Mouse (Mus musculus): Measurements from ENCODE around the gene Tmem161a. TPM values are rescaled to one million over a fixed set of nuclear protein-coding genes. Genes with fewer than 3 reads are reported as not detected.

The Tmem161a gene
- total RNA-seq, 2 experiments from 2014 or later = 46.4 to 59.0 TPM

DNA sequence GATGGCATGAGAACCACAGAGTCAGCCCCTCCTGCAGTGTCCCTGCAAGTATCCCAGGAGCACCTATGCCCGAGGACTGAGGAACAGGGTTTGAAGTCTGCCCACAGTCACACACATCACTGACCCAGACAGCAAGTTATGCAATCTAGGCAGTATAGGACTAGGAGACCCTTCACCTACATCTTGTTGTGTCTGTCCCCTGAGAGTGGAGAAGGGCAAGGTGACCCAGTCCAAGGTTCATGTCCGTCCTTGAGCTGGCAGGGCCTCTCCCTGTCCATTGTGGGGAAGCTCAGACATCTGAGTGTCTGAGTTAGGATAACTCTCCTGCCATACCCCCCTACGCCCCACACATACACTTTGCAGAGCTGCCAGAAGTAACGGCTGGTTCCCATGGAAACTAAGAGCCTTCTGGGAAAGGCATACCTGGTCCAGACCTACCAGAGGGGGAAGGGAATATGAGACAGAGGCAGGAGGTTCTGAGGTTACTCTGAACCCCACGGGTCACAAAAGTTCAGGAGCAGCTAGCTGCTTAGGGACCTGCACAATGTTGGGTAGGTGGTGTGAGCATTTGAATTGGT, 47.0 kb downstream of the Tmem161a start:
- DNase-seq (ENCODE audit: low spot score in 2 of 2) = no peak
- TF ChIP-seq CTCF (conservative IDR thresholded peaks at IDR 0.05) = no peak
- H3K27ac ChIP-seq = no peak overlapping the region
- no peak overlapping the region for H3K4me3 ChIP-seq

DNA sequence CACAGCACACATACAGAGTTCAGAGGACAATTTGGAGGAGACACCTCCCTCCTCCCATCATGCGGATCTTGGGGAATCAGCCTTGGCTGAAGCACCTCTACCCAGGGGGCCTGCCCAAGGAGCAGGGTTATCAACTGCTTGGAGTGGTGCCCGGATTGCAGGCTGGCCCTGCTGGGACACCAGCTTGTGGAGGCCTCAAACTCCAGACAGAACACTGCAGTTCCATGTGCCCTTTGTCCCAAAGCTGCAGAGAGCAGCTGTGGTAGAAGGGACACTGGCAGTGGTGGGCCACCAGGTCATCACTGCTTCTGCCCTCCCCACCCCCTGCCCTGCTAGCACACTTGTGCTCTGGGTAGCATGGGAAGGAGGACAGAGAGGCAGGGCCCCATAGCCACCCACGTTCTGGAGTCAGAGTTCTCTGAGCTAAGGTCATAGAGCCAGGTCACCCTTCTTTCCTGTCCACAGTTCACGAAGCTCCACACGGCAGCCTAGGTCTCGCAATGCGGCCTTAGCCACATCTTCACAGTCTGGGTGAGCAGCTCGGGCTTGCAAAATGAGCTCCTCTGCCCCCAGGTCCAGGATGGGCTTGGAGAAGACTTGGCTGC, 48.2 kb downstream of the Tmem161a start:
- no peak overlapping the region for H3K27ac ChIP-seq
- H3K4me3 ChIP-seq = no peak overlapping the region
- no peak for TF ChIP-seq CTCF (conservative IDR thresholded peaks at IDR 0.05)
- DNase-seq (ENCODE audit: low spot score in 2 of 2) = no peak

DNA sequence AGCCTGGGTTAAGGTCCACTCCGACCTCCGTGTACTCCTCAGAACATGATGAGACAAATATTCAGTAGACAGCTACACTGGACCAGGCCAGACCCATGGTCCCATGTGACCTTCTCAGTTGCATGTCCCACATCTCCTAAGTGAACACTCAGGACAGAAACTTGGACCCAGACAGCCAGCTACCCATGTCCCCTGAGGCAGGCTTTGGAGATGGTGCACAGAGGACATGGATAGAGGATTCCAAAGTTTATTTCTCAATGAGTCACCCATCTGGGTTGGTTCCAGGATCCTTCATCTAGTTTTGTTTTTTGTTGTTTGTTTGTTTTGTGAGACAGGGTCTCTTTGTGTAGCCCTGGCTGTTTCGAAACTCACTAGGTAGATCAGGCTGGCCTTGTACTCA, 48.8 kb downstream of the Tmem161a start:
- no peak for DNase-seq (ENCODE audit: low spot score in 2 of 2)
- no peak overlapping the region for H3K4me3 ChIP-seq
- H3K27ac ChIP-seq = no peak overlapping the region
- TF ChIP-seq CTCF (conservative IDR thresholded peaks at IDR 0.05) = no peak

DNA sequence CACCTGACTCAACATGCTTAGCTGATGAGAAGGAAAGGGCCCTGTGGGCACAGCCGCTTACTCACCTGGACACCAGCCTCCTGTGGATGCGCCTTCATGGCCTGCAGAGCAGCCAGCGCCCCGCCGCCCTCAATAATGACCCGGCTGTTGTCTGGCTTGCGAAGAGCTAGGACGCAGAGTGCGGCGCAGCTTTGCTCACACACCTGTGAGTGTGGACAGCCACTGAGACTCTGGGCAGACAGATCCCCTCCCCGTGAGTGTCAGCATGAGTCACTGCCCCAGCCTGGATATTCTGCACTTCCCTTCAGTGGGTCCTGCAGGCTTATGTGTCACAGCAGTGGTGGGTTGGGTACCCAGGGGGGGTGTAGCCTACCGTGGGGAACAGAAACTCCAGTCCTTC, 49.9 kb downstream of the Tmem161a start:
- no peak for TF ChIP-seq CTCF (conservative IDR thresholded peaks at IDR 0.05)

DNA sequence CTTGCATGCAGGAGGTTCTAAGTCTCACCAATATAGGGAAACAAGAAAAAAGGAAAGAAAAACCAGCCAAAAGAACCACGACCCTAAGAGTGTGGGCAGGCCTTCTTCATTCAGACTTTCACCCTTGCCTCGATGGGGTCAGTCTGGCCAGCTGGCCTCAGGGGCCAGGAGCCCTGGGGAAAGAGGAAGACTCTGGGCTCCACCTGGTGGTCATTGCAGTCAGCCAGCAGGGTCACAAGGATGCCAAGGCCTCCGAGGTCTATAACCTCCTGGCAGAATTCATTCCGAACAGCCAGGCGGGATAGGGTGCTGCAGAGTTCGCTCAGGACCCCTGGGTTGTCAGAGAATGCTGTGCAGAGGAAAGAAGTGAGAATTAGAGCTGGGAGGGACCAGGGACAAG, 51.2 kb downstream of the Tmem161a start:
- peak; percentile 83 for TF ChIP-seq CTCF (conservative IDR thresholded peaks at IDR 0.05)
- DNase-seq (ENCODE audit: low spot score in 2 of 2) = peak in 1 of 2 experiments; percentile 45
- Histone ChIP-seq H3K4me3 (no peak overlapping the region), H3K27ac (no peak overlapping the region)

More for the DNA sequence above, 49.9 kb downstream of the Tmem161a start:
- Histone ChIP-seq H3K4me3 (no peak overlapping the region), H3K27ac (no peak overlapping the region)
- no peak for DNase-seq (ENCODE audit: low spot score in 2 of 2)

DNA sequence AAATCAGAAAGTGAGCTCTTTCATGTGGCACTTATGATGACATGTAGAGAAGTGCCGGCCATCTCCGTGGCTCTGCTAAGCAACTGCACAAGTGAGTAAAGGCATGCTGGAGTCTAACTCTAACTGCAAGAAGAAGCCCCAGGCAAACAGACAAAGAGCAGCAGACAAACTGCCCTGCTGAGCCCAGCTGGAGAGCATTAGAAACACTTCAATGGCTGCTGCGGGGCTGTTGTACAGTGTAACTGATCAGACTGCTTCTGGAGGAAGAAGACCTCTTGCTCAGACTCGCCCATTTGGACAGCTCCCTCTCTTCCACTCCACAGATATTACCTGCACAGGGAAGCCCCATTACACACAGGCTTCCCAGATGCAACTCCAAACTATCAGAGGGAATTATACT, 55.8 kb downstream of the Tmem161a start:
- H3K27ac ChIP-seq = no peak overlapping the region
- no peak for DNase-seq (ENCODE audit: low spot score in 2 of 2)
- H3K4me3 ChIP-seq = no peak overlapping the region
- TF ChIP-seq CTCF (conservative IDR thresholded peaks at IDR 0.05) = no peak

DNA sequence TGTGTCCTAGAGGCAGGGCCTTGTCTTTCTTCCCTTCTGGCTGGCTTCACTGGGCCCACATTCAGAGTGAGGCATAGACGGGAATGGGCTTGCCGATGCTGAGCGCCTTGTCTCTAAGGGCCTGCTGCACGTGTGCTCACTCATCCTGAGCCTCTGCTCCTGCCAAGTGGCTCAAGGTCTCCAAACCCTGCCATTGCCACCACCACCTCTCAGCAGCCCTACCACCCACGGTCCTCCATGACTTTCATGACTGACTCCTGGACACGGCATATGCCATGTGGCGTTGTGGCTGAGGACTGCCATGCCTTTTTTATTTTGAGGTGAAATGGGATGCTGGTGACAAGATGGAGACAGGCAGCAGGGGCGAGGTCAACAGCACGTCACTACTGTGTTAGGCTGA, 58.7 kb downstream of the Tmem161a start:
- Histone ChIP-seq H3K27ac (no peak overlapping the region), H3K4me3 (no peak overlapping the region)
- no peak for TF ChIP-seq CTCF (conservative IDR thresholded peaks at IDR 0.05)
- DNase-seq (ENCODE audit: low spot score in 2 of 2) = no peak

Other genes with a start within 250 kb of the Tmem161a start
- 10 to 100 TPM; 29.7 to 32.4 TPM for gene Gatad2a, start 176.0 kb upstream of the Tmem161a start, total RNA-seq (2021)
- 10 to 100 TPM; 73.6 to 74.3 TPM for gene Mau2, start 129.6 kb upstream of the Tmem161a start, total RNA-seq (2021)
- gene Sugp1, start 129.5 kb upstream of the Tmem161a start, total RNA-seq (2021) = 10 to 100 TPM; 56.1 to 56.9 TPM
- gene Tm6sf2, start 99.4 kb upstream of the Tmem161a start, total RNA-seq (2021) = 1 to 10 TPM; 3.1 to 7.4 TPM
- gene Hapln4, start 88.9 kb upstream of the Tmem161a start, total RNA-seq (2021) = 10 to 100 TPM; 89.0 to 99.7 TPM
- 100 to 1,000 TPM; 146 to 158 TPM for gene Ncan, start 51.5 kb upstream of the Tmem161a start, total RNA-seq (2021)
- 10 to 100 TPM; 29.2 to 32.8 TPM for gene Nr2c2ap, start 41.0 kb upstream of the Tmem161a start, total RNA-seq (2021)
- 10 to 100 TPM; 14.2 to 15.7 TPM for gene Rfxank, start 33.2 kb upstream of the Tmem161a start, total RNA-seq (2021)
- 10 to 100 TPM; 50.2 to 50.8 TPM for gene Borcs8, start 32.9 kb upstream of the Tmem161a start, total RNA-seq (2021)
- gene Mef2b, start 32.6 kb upstream of the Tmem161a start, total RNA-seq (2021) = under 1 TPM; 0.37 to 0.41 TPM
- 10 to 100 TPM; 43.9 to 44.0 TPM for gene Slc25a42, start 39.9 kb downstream of the Tmem161a start, total RNA-seq (2021)
- gene Sugp2, start 61.9 kb downstream of the Tmem161a start, total RNA-seq (2021) = 100 to 1,000 TPM; 130 to 131 TPM
- 10 to 100 TPM; 45.6 to 47.1 TPM for gene Armc6, start 62.1 kb downstream of the Tmem161a start, total RNA-seq (2021)
- gene Homer3, start 110.5 kb downstream of the Tmem161a start, total RNA-seq (2021) = 10 to 100 TPM; 87.7 to 90.5 TPM
- gene Ddx49, start 130.1 kb downstream of the Tmem161a start, total RNA-seq (2021) = 10 to 100 TPM; 45.5 to 52.1 TPM
- gene Cope, start 130.2 kb downstream of the Tmem161a start, total RNA-seq (2021) = 100 to 1,000 TPM; 139 to 157 TPM
- 100 to 1,000 TPM; 110 to 113 TPM for gene Cers1, start 143.4 kb downstream of the Tmem161a start, total RNA-seq (2021)
- gene Gdf1, start 157.5 kb downstream of the Tmem161a start, total RNA-seq (2021) = 10 to 100 TPM; 12.1 to 14.4 TPM
- gene Upf1, start 180.9 kb downstream of the Tmem161a start, total RNA-seq (2021) = 10 to 100 TPM; 67.7 to 68.7 TPM
- gene Comp, start 201.2 kb downstream of the Tmem161a start, total RNA-seq (2021) = under 1 TPM; 0.29 to 0.56 TPM